Mouse (Mus musculus): Measurements from ENCODE around the gene Slc25a51. TPM values are rescaled to one million over a fixed set of nuclear protein-coding genes. Genes with fewer than 3 reads are reported as not detected.

The Slc25a51 gene
- total and polyA plus RNA-seq, 3 experiments = 27.6 to 44.7 (median 44.4) TPM

DNA sequence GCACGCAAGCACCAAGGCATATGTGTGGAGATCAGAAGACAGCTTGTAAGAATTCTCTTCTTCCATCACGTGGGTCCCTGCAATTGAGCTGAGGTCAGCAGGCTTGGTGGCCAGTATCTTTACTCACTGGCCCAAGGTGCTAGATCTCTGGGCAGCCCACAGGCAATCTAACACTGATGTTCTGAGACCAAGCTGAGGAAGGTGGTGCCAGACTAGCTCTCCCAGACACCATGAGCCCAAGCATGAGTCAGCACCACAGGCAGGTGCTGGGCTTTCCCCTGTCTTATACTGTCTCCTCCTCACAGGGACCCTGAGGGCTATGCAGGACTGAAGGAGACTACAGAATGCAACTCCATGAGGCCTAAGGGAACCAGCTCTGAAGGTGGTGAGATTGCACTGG is 49.0 kb upstream of the Slc25a51 start:
- Histone ChIP-seq H3K27me3 (replicated peaks) (no peaks in the 10 kb centered on the region), H3K9me3 (replicated peaks; ENCODE audit: low read length) (no peaks in the 10 kb centered on the region), H3K4me1 (ENCODE audit: control insufficient read depth in 1 of 2, insufficient read depth in 2 of 2) (peaks cover 32 to 81% of the 10 kb centered on the region in 2 experiments), H3K9ac (ENCODE audit: insufficient read depth, low read depth) (no peak overlapping the region), H3K27ac (ENCODE audit: insufficient read depth, low read depth) (no peak overlapping the region), H3K4me2 (ENCODE audit: insufficient read depth, low read depth, poor library complexity, severe bottlenecking) (no peak overlapping the region), H3K36me3 (replicated peaks in 1 of 2; ENCODE audit: control insufficient read depth in 1 of 2, insufficient read depth in 1 of 2, low read length in 1 of 2) (peaks cover 8 to 77% of the 10 kb centered on the region in 2 experiments), H3K4me3 (replicated peaks in 1 of 3; ENCODE audit: low read depth in 2 of 3, low read length in 2 of 3, poor library complexity in 1 of 3) (no peak overlapping the region), H3K79me2 (replicated peaks; ENCODE audit: control insufficient read depth, extremely low read depth, insufficient read depth, poor library complexity, severe bottlenecking) (no peaks in the 10 kb centered on the region)
- dilution Hi-C loops (cut with MboI; ENCODE audit: extremely low pct_ligation_motif_present, extremely low pct_unique_long_range_greater_than_20kb, low sequenced_read_pairs) = no loop called here
- DNase-seq (ENCODE audit: extremely low read depth) = peak; percentile 53
- in situ Hi-C loops (cut with MboI; ENCODE audit: low pct_ligation_motif_present, low pct_unique_long_range_greater_than_20kb, low sequenced_read_pairs) = no loop called here
- TF ChIP-seq ZKSCAN1 (IDR thresholded peaks at IDR 0.05; ENCODE audit: borderline replicate concordance, low read depth, low read length) (no peak), TCF12 (IDR thresholded peaks at IDR 0.05; ENCODE audit: low read depth, low read length) (no peak), MEF2A (IDR thresholded peaks at IDR 0.05; ENCODE audit: borderline replicate concordance, low read depth, low read length) (no peak), CTCF (conservative IDR thresholded peaks at IDR 0.05 in 1 of 2, IDR thresholded peaks at IDR 0.05 in 1 of 2; ENCODE audit: low read depth in 2 of 2, low read length in 2 of 2) (no peak), HCFC1 (IDR thresholded peaks at IDR 0.05; ENCODE audit: low read depth, low read length) (no peak), SIN3A (IDR thresholded peaks at IDR 0.05; ENCODE audit: low read length) (no peak), NRF1 (IDR thresholded peaks at IDR 0.05; ENCODE audit: low read depth, low read length) (no peak), GABPA (IDR thresholded peaks at IDR 0.05; ENCODE audit: insufficient replicate concordance, low read depth, low read length) (no peak), USF2 (conservative IDR thresholded peaks at IDR 0.05; ENCODE audit: low read depth, low read length) (no peak), ELF1 (IDR thresholded peaks at IDR 0.05; ENCODE audit: low read depth, low read length) (no peak), ETS1 (conservative IDR thresholded peaks at IDR 0.05; ENCODE audit: low read depth, low read length) (0 out of 2 replicates have a peak, but pooled peaks have one; percentile 25), TBP (conservative IDR thresholded peaks at IDR 0.05; ENCODE audit: low read depth, low read length) (no peak), MXI1 (IDR thresholded peaks at IDR 0.05; ENCODE audit: low read depth, low read length) (no peak), RCOR1 (conservative IDR thresholded peaks at IDR 0.05; ENCODE audit: low read depth, low read length) (no peak), ZC3H11A (IDR thresholded peaks at IDR 0.05; ENCODE audit: low read depth, low read length) (no peak), RAD21 (IDR thresholded peaks at IDR 0.05; ENCODE audit: low read depth, low read length) (no peak), POLR2AphosphoS2 (IDR thresholded peaks at IDR 0.05; ENCODE audit: low read depth, low read length) (no peak), MAFK (IDR thresholded peaks at IDR 0.05; ENCODE audit: insufficient replicate concordance, low read length) (peak; percentile 67; the same call in 1 of the 2 replicates), CHD1 (IDR thresholded peaks at IDR 0.05; ENCODE audit: low read depth, low read length) (no peak), ZNF384 (IDR thresholded peaks at IDR 0.05; ENCODE audit: low read depth, low read length) (no peak), JUND (conservative IDR thresholded peaks at IDR 0.05; ENCODE audit: low read depth, low read length) (no peak), BHLHE40 (IDR thresholded peaks at IDR 0.05; ENCODE audit: low read depth, low read length) (peak; percentile 47; the same call in 1 of the 2 replicates), MAZ (IDR thresholded peaks at IDR 0.05; ENCODE audit: low read depth, low read length) (no peak), KAT2A (IDR thresholded peaks at IDR 0.05; ENCODE audit: insufficient replicate concordance, low read length) (no peak), UBTF (IDR thresholded peaks at IDR 0.05; ENCODE audit: low read depth, low read length) (no peak), MYC (IDR thresholded peaks at IDR 0.05; ENCODE audit: low read depth, low read length) (no peak), MAX (IDR thresholded peaks at IDR 0.05; ENCODE audit: low read length) (no peak)

Measured in CH12.LX (cell line).